Mouse (Mus musculus) ES-E14 (cell line): Measurements from ENCODE around the gene Pllp. TPM values are rescaled to one million over a fixed set of nuclear protein-coding genes. Genes with fewer than 3 reads are reported as not detected.

Experiments used
- DNase-seq: peaks from one replicate; pipeline ENCODE4 v3.0.0-alpha.2; 2013; ENCODE audit warnings: low read depth, low spot score
- H3K27ac ChIP-seq: 2 replicates; pipeline ENCODE4 v1.5.1; 2012; ENCODE audit warnings: low read depth, mild to moderate bottlenecking, low read length, moderate library complexity, mixed read lengths; ENCODE audit not compliant: poor library complexity, insufficient read depth, severe bottlenecking
- H3K36me3 ChIP-seq: 2 replicates; pipeline ENCODE4 v1.6.1; 2012; ENCODE audit warnings: mild to moderate bottlenecking, low read length, moderate library complexity, mixed read lengths; ENCODE audit not compliant: control insufficient read depth, poor library complexity, insufficient read depth, severe bottlenecking
- H3K4me1 ChIP-seq, 2 experiments: fragments of 150-350 bp in 1 of 2; sonication (generic) in 1 of 2; 2 replicates each; pipeline ENCODE4 v1.6.1; 2012; ENCODE audit warnings: low read length in 2 of 2, mild to moderate bottlenecking in 1 of 2, mixed read lengths in 1 of 2; ENCODE audit not compliant: control insufficient read depth in 2 of 2, insufficient read depth in 2 of 2, poor library complexity in 1 of 2
- H3K4me3 ChIP-seq, 2 experiments: fragments of 150-350 bp in 1 of 2; sonication (generic) in 1 of 2; 2 replicates each; pipeline ENCODE4 v1.5.1; 2012; ENCODE audit warnings: low read length in 2 of 2, low read depth in 1 of 2, mild to moderate bottlenecking in 1 of 2, mixed read lengths in 1 of 2; ENCODE audit not compliant: insufficient read depth in 1 of 2, poor library complexity in 1 of 2, severe bottlenecking in 1 of 2
- H3K9ac ChIP-seq: 2 replicates; pipeline ENCODE4 v1.6.1; 2012; ENCODE audit warnings: low read depth, mild to moderate bottlenecking, low read length, mixed read lengths; ENCODE audit not compliant: poor library complexity, insufficient read depth, severe bottlenecking
- H3K9me3 ChIP-seq: fragments of 150-350 bp; sonication (generic); 2 replicates; pipeline ENCODE4 v1.6.1; 2012; ENCODE audit warnings: low read depth, mild to moderate bottlenecking, low read length; ENCODE audit not compliant: control insufficient read depth, insufficient read depth
- CHD2 ChIP-seq: IDR thresholded peaks from 2 replicates; pipeline ENCODE4 v1.6.1; 2014; ENCODE audit warnings: mild to moderate bottlenecking, low read depth, low read length, inconsistent platforms
- HCFC1 ChIP-seq: IDR thresholded peaks from 2 replicates; pipeline ENCODE4 v1.6.1; 2012; ENCODE audit warnings: low read length, inconsistent platforms, borderline replicate concordance; ENCODE audit not compliant: insufficient read depth
- MAFK ChIP-seq: IDR thresholded peaks from 2 replicates; pipeline ENCODE4 v1.6.1; 2014; ENCODE audit warnings: mild to moderate bottlenecking, low read depth, low read length, inconsistent platforms; ENCODE audit not compliant: insufficient read depth
- ZC3H11A ChIP-seq: IDR thresholded peaks from 2 replicates; pipeline ENCODE4 v1.6.1; 2012; ENCODE audit warnings: low read depth, mild to moderate bottlenecking, inconsistent platforms, low read length, borderline replicate concordance
- ZNF384 ChIP-seq: IDR thresholded peaks from 2 replicates; pipeline ENCODE4 v1.6.1; 2012; ENCODE audit warnings: low read depth, low read length, inconsistent platforms
- in situ Hi-C, 2 experiments: fragments of 600-800 bp; cut with MboI; formaldehyde crosslinking; loops; one replicate each; pipeline ENCODE4 v1.15.1; 2025; ENCODE audit warnings: low sequenced_read_pairs in 2 of 2, inconsistent platforms in 1 of 2; ENCODE audit not compliant: unreplicated experiment in 2 of 2
- total RNA-seq: library from RNA; depleted of rRNA; stranded (reverse); fragments of 300-350 nt; gene quantifications from 2 replicates; pipeline ENCODE4 v1.2.3, GENCODE M21; 2012

Gene Pllp
- total RNA-seq, 1 experiment = 7.8 TPM

DNA sequence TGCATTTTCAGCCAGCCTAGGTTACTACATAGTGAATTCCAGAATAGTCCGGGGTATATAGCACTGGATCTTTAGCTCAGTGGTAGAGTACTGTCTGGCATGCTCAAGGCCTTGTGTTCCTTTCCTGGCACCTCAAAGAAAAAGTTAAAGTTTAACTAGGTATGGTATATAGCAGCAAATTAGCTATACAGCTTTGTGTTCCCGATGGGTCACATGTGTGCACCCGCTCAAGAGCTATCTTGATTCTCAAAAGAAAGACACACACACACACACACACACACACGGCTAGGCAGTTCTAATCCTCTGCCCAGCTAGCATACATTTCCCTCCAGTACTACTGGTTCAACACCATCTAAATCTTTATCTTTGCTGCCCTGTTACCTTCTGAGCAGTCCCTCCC is 35.7 kb downstream of the Pllp start:
- no peak overlapping the region for H3K27ac ChIP-seq
- H3K9ac ChIP-seq = no peak overlapping the region
- in situ Hi-C loops = no loop called here
- no peak for DNase-seq
- no peaks in the 10 kb centered on the region for H3K36me3 ChIP-seq
- no peak for TF ChIP-seq MAFK
- no peak for TF ChIP-seq CHD2
- no peak for TF ChIP-seq ZNF384
- no peak for TF ChIP-seq HCFC1
- no peak for TF ChIP-seq ZC3H11A
- no peak overlapping the region for H3K4me3 ChIP-seq
- no peaks in the 10 kb centered on the region for H3K4me1 ChIP-seq
- H3K9me3 ChIP-seq = no peaks in the 10 kb centered on the region

DNA sequence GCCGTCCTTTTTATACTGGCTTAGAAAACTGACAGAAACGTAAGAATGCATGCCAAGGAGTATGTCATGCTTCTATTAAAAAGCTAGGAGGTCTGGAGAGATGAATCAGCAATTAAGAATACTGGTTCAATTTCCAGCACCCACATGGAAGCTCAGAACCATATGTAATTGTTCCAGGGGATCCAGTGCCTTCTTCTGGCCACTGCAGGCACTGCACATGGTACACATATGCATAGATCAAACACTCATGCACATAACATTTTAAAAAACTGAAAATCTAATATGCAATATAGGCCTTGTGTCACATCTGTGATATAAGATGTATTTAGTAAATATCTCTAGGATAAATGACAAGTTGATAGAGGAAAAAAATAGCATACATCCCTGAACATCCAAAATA is 38.0 kb downstream of the Pllp start:
- DNase-seq = no peak
- Histone ChIP-seq H3K36me3 (no peaks in the 10 kb centered on the region), H3K9ac (no peak overlapping the region), H3K4me1 (no peaks in the 10 kb centered on the region), H3K9me3 (no peaks in the 10 kb centered on the region), H3K27ac (no peak overlapping the region), H3K4me3 (no peak overlapping the region)
- in situ Hi-C loops = no loop called here
- TF ChIP-seq ZC3H11A (no peak), ZNF384 (no peak), CHD2 (no peak), MAFK (no peak), HCFC1 (no peak)

DNA sequence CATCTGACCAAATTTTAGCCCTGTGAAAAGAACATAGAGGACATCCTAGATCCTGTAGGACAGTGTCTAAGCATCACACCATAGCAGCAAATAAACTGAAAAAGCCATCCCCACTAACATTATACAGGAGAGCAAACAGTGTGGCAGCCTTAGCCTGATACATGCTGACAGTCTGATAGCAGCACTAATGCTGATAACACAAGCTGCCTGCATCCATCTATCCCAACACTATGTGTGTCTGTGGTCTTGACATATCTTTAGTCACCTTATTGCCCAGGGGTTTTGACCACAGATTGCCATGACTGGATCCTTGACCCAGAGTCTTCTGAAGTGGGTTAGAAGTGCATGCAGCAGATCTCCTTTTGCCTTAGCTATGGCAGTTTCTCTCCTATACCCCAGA is 41.1 kb downstream of the Pllp start:
- Histone ChIP-seq H3K9me3 (no peaks in the 10 kb centered on the region), H3K27ac (no peak overlapping the region), H3K4me1 (no peaks in the 10 kb centered on the region), H3K9ac (no peak overlapping the region), H3K4me3 (no peak overlapping the region), H3K36me3 (no peaks in the 10 kb centered on the region)
- no peak for DNase-seq
- in situ Hi-C loops = no loop called here
- no peak for TF ChIP-seq ZNF384
- TF ChIP-seq ZC3H11A = no peak
- no peak for TF ChIP-seq HCFC1
- TF ChIP-seq MAFK = no peak
- TF ChIP-seq CHD2 = no peak

DNA sequence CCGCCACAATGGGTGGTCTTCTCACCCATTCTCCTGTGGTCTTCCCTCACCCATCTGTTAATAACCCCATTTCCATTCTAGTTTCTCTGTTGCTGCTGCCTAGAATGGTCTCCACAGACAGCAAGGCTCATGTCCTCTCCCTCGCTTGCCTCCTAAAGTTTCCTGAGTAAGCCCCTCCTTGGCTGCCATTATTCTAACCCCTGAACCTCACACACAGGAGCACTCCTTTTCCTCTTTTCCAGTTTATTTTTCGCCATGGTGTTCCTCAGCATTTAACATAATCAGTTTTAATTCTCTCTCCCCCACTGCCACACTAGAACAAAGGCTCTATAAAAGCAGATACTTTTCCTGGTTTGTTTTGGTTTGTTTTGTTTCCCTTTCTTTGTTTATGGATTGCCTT is 43.1 kb downstream of the Pllp start:
- H3K36me3 ChIP-seq = no peaks in the 10 kb centered on the region
- no peak overlapping the region for H3K9ac ChIP-seq
- DNase-seq = no peak
- no peak overlapping the region for H3K27ac ChIP-seq
- no peaks in the 10 kb centered on the region for H3K4me1 ChIP-seq
- no peaks in the 10 kb centered on the region for H3K9me3 ChIP-seq
- TF ChIP-seq CHD2 (no peak), HCFC1 (no peak), ZNF384 (no peak), MAFK (no peak), ZC3H11A (no peak)
- H3K4me3 ChIP-seq = no peak overlapping the region
- in situ Hi-C loops = no loop called here

DNA sequence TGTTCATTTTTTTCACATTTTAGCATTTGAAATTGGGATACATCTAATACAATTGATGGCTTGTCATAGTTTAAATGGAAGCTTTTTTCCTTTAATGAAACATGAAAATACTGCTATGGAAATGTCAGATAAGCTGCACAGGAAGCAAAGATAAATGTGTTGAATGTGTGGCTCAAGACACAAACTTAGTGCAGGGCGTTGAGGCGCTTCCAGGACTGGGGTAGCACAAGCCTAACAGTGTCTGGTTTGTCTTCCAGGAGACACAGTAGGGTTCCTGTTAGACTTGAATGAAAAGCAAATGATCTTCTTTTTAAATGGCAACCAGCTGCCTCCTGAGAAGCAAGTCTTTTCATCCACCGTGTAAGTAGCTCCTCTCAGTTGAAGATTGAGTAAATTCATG is 46.6 kb downstream of the Pllp start:
- H3K9me3 ChIP-seq = no peaks in the 10 kb centered on the region
- no peaks in the 10 kb centered on the region for H3K4me1 ChIP-seq
- in situ Hi-C loops = no loop called here
- TF ChIP-seq HCFC1 (no peak), ZC3H11A (no peak), MAFK (no peak), CHD2 (no peak), ZNF384 (no peak)
- H3K27ac ChIP-seq = no peak overlapping the region
- H3K4me3 ChIP-seq = no peak overlapping the region
- no peak for DNase-seq
- 0 out of 2 replicates have a peak, but pooled peaks cover 2% of the 10 kb centered on the region for H3K36me3 ChIP-seq
- H3K9ac ChIP-seq = no peak overlapping the region
